Mouse (Mus musculus) MEL-GATA-1-ER (cell line): ENCODE data around the gene Larp7.

Experiments used
- DNase-seq: peaks from one replicate; pipeline ENCODE4 v3.0.0-alpha.2; 2012; ENCODE audit warnings: low read depth; ENCODE audit errors: extremely low read depth

The Larp7 gene

GRCm38 (mm10) chr3:127512794-127513335, 40.3 kb downstream of the Larp7 start:
- DNase-seq = no peak

GRCm38 (mm10) chr3:127511786-127512746, 41.1 kb downstream of the Larp7 start:
- no peak for DNase-seq

DNA sequence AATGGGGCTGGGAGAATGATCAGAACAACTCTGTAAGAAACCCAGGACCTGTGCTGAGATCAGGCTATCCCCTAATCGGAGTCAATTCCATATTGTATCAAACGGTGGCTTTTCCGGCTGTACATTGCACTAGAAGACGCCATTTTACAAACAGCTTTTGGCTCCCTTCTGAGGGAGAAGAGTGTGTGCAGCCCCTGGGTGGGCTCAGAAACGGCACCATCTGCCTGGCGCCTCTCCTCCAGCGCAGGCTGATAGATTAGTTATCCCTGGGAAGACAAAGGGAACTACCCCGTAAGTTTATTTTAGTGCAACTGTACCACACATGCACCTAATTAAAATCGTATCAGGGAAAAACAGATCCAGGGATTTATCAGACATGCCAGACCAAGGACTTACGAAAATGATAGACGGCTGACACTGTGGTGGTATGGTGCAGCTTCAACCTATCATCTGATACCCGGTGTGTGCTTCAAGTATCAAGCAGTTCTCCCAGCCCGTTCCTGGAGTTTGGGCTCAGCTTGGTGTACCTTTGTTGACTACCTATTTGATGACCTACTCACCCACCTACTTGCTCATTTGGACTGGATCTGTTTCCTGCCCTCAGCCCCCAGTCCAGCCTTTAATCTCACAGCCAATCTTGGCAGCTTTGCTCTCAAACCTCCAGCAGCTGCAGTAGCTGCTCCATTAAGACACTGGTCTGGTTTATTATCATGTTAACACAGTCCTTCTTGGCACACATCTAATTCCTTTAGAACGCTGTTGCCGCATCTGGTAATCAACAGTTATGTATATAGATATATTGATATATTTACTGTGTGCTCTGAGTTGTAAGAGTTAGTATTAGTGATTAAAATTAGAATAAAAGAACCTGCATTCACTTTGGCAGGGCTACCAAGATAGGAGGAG, 45.0 kb downstream of the Larp7 start:
- DNase-seq = no peak

DNA sequence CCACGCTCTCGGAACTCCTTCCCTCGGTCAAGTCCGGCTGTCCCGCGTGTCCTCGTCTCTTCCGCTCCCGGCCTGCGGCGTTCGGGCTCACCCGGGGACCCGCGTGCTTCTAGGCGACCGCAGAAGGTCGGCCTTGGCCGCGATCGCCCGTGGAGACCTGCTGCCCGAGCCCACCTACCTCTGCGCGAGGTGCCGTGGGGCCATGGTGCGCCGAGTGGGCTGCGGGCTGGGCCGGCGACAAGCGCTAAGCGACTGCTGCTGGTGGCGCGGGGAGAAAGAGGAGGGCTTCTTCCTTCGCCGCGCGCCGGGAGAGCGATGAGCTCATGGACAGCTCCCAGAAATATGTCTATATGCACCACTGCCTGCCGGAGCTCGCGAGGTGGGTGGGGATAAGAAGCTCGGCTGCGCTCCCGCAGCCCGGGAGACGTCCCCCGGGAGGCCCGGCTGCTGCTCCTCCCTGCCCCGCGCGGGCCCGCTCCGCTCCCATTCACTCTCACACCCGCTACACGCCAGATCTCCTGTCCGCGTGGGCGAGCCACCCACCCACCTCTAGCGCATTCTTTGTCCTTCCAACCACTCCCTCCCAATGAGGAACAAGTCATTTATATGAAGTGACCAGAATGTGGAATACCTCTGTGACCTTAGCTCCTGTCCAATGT, 54.3 kb downstream of the Larp7 start, which contains the start of gene Ank2:
Ank2 (minus strand) TSS at position 609 of the 659 bp plus-strand sequence.
- DNase-seq = no peak

DNA sequence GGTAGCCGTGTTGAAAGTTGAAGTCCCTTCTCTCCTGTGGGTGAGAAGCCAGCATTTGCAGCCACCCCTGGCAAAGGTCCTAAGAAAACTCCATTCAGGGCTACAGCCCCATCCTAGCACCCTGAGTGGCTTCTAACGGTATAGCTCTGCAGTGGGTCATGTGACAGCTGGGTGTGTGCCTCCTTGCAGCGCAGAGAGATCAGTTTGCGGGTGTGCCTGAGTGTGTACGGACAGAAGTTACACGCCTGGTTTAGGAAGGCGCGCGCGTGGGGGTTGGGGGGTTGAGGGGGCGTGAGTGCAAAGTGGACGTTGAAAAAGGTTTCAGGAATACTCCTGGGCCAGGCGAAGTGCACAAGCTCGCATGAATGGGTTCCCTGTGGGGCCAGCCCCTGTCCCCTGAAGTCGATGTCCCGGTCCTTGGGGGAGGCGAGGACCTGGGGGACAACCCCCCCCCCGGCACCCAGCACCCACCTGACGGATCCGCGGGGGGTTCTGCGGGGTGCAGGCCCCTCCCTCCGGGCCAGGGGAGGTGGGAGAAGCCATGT, 54.9 kb downstream of the Larp7 start:
- DNase-seq = peak; percentile 56

- DNase-seq = no peak
Observed at GRCm38 (mm10) chr3:127492663-127493062, 60.5 kb downstream of the Larp7 start.

GRCm38 (mm10) chr3:127487302-127487701, 65.8 kb downstream of the Larp7 start:
- no peak for DNase-seq
